Mouse (Mus musculus): Measurements from ENCODE around the gene Atp6v0a1. TPM values are rescaled to one million over a fixed set of nuclear protein-coding genes. Genes with fewer than 3 reads are reported as not detected.

The Atp6v0a1 gene
- polyA plus RNA-seq, 1 experiment from 2014 or later, result 157 TPM

GRCm38 (mm10) chr11:101031470-101031869, 22.2 kb downstream of the Atp6v0a1 start:
- Histone ChIP-seq H3K4me3 (no peak overlapping the region), H3K27ac (replicated peaks) (no peak overlapping the region), H3K36me3 (peaks cover 87% of the 10 kb centered on the region), H3K4me2 (no peak overlapping the region), H3K9me3 (no peaks in the 10 kb centered on the region), H3K4me1 (replicated peaks) (no peaks in the 10 kb centered on the region), H3K9ac (no peak overlapping the region), H3K27me3 (no peaks in the 10 kb centered on the region)
- no peak for ATAC-seq (ENCODE audit: low FRiP score, low read depth)
- WGBS, result 91% methylated on average over 1 of the region's 1 CpGs

- H3K9ac ChIP-seq, result no peak overlapping the region
- no peak overlapping the region for H3K27ac ChIP-seq (replicated peaks)
- H3K4me2 ChIP-seq, result no peak overlapping the region
- no peaks in the 10 kb centered on the region for H3K27me3 ChIP-seq
- H3K4me3 ChIP-seq, result no peak overlapping the region
- no peaks in the 10 kb centered on the region for H3K9me3 ChIP-seq
- 93% methylated on average over 17 of the region's 17 CpGs for WGBS
- ATAC-seq (ENCODE audit: low FRiP score, low read depth), result no peak
- H3K36me3 ChIP-seq, result peaks cover 89% of the 10 kb centered on the region
- H3K4me1 ChIP-seq (replicated peaks), result no peaks in the 10 kb centered on the region
Observed at GRCm38 (mm10) chr11:101033856-101034500, 24.7 kb downstream of the Atp6v0a1 start.

- no peak overlapping the region for H3K27ac ChIP-seq (replicated peaks)
- 88% methylated on average over 8 of the region's 8 CpGs for WGBS
- no peaks in the 10 kb centered on the region for H3K4me1 ChIP-seq (replicated peaks)
- peaks cover 91% of the 10 kb centered on the region for H3K36me3 ChIP-seq
- H3K4me3 ChIP-seq, result no peak overlapping the region
- no peaks in the 10 kb centered on the region for H3K27me3 ChIP-seq
- no peaks in the 10 kb centered on the region for H3K9me3 ChIP-seq
- no peak overlapping the region for H3K4me2 ChIP-seq
- ATAC-seq (ENCODE audit: low FRiP score, low read depth), result no peak
- H3K9ac ChIP-seq, result no peak overlapping the region
Observed at GRCm38 (mm10) chr11:101034614-101035327, 25.5 kb downstream of the Atp6v0a1 start.

- WGBS, result 87% methylated on average over 4 of the region's 4 CpGs
- Histone ChIP-seq H3K4me2 (no peak overlapping the region), H3K9me3 (no peaks in the 10 kb centered on the region), H3K36me3 (peaks cover 91% of the 10 kb centered on the region), H3K4me3 (no peak overlapping the region), H3K27ac (replicated peaks) (no peak overlapping the region), H3K27me3 (no peaks in the 10 kb centered on the region), H3K9ac (no peak overlapping the region), H3K4me1 (replicated peaks) (no peaks in the 10 kb centered on the region)
- no peak for ATAC-seq (ENCODE audit: low FRiP score, low read depth)
Observed at GRCm38 (mm10) chr11:101035328-101035695, 26.1 kb downstream of the Atp6v0a1 start.

- no peaks in the 10 kb centered on the region for H3K4me1 ChIP-seq (replicated peaks)
- H3K9ac ChIP-seq, result no peak overlapping the region
- no peak overlapping the region for H3K4me3 ChIP-seq
- H3K27ac ChIP-seq (replicated peaks), result no peak overlapping the region
- peaks cover 90% of the 10 kb centered on the region for H3K36me3 ChIP-seq
- 80% methylated on average over 10 of the region's 10 CpGs for WGBS
- H3K9me3 ChIP-seq, result no peaks in the 10 kb centered on the region
- no peak for ATAC-seq (ENCODE audit: low FRiP score, low read depth)
- H3K27me3 ChIP-seq, result no peaks in the 10 kb centered on the region
- H3K4me2 ChIP-seq, result no peak overlapping the region
Observed at GRCm38 (mm10) chr11:101037795-101038194, 28.5 kb downstream of the Atp6v0a1 start.

- ATAC-seq (ENCODE audit: low FRiP score, low read depth), result no peak
- Histone ChIP-seq H3K9ac (no peak overlapping the region), H3K36me3 (peaks cover 97% of the 10 kb centered on the region), H3K27ac (replicated peaks) (no peak overlapping the region), H3K27me3 (no peaks in the 10 kb centered on the region), H3K9me3 (no peaks in the 10 kb centered on the region), H3K4me3 (no peak overlapping the region), H3K4me2 (no peak overlapping the region), H3K4me1 (replicated peaks) (no peaks in the 10 kb centered on the region)
- WGBS, result 93% methylated on average over 4 of the region's 4 CpGs
Observed at GRCm38 (mm10) chr11:101045826-101046225, 36.6 kb downstream of the Atp6v0a1 start.

- H3K27ac ChIP-seq (replicated peaks), result no peak overlapping the region
- H3K9ac ChIP-seq, result no peak overlapping the region
- no peak for ATAC-seq (ENCODE audit: low FRiP score, low read depth)
- no peak overlapping the region for H3K4me2 ChIP-seq
- H3K4me3 ChIP-seq, result no peak overlapping the region
- H3K27me3 ChIP-seq, result no peaks in the 10 kb centered on the region
- WGBS, result 68% methylated on average over 9 of the region's 9 CpGs
- no peaks in the 10 kb centered on the region for H3K4me1 ChIP-seq (replicated peaks)
- no peaks in the 10 kb centered on the region for H3K9me3 ChIP-seq
- H3K36me3 ChIP-seq, result peaks cover 96% of the 10 kb centered on the region
Observed at GRCm38 (mm10) chr11:101046440-101046839, 37.2 kb downstream of the Atp6v0a1 start.

- H3K4me1 ChIP-seq (replicated peaks), result no peaks in the 10 kb centered on the region
- no peak overlapping the region for H3K4me3 ChIP-seq
- no peak overlapping the region for H3K9ac ChIP-seq
- ATAC-seq (ENCODE audit: low FRiP score, low read depth), result no peak
- WGBS, result 87% methylated on average over 3 of the region's 3 CpGs
- no peaks in the 10 kb centered on the region for H3K9me3 ChIP-seq
- no peak overlapping the region for H3K4me2 ChIP-seq
- peaks cover 98% of the 10 kb centered on the region for H3K36me3 ChIP-seq
- H3K27me3 ChIP-seq, result no peaks in the 10 kb centered on the region
- H3K27ac ChIP-seq (replicated peaks), result no peak overlapping the region
Observed at GRCm38 (mm10) chr11:101047502-101047901, 38.2 kb downstream of the Atp6v0a1 start.

GRCm38 (mm10) chr11:101050359-101050758, 41.1 kb downstream of the Atp6v0a1 start:
- Histone ChIP-seq H3K4me1 (replicated peaks) (no peaks in the 10 kb centered on the region), H3K9ac (no peak overlapping the region), H3K36me3 (peaks cover 97% of the 10 kb centered on the region), H3K9me3 (no peaks in the 10 kb centered on the region), H3K27ac (replicated peaks) (no peak overlapping the region), H3K4me2 (no peak overlapping the region), H3K27me3 (no peaks in the 10 kb centered on the region), H3K4me3 (no peak overlapping the region)
- no peak for ATAC-seq (ENCODE audit: low FRiP score, low read depth)
- 81% methylated on average over 9 of the region's 9 CpGs for WGBS

GRCm38 (mm10) chr11:101051051-101051493, 41.8 kb downstream of the Atp6v0a1 start:
- 78% methylated on average over 6 of the region's 6 CpGs for WGBS
- H3K36me3 ChIP-seq, result peaks cover 97% of the 10 kb centered on the region

GRCm38 (mm10) chr11:101051617-101052016, 42.4 kb downstream of the Atp6v0a1 start:
- H3K9me3 ChIP-seq, result no peaks in the 10 kb centered on the region
- no peaks in the 10 kb centered on the region for H3K4me1 ChIP-seq (replicated peaks)
- H3K4me3 ChIP-seq, result no peak overlapping the region
- H3K9ac ChIP-seq, result no peak overlapping the region
- no peaks in the 10 kb centered on the region for H3K27me3 ChIP-seq
- H3K36me3 ChIP-seq, result peaks cover 97% of the 10 kb centered on the region
- no peak overlapping the region for H3K4me2 ChIP-seq
- 84% methylated on average over 8 of the region's 8 CpGs for WGBS
- no peak for ATAC-seq (ENCODE audit: low FRiP score, low read depth)
- H3K27ac ChIP-seq (replicated peaks), result no peak overlapping the region

More at GRCm38 (mm10) chr11:101051051-101051493, 41.8 kb downstream of the Atp6v0a1 start:
- Histone ChIP-seq H3K4me3 (no peak overlapping the region), H3K4me1 (replicated peaks) (no peaks in the 10 kb centered on the region), H3K4me2 (no peak overlapping the region), H3K9me3 (no peaks in the 10 kb centered on the region), H3K9ac (no peak overlapping the region), H3K27ac (replicated peaks) (no peak overlapping the region), H3K27me3 (no peaks in the 10 kb centered on the region)
- ATAC-seq (ENCODE audit: low FRiP score, low read depth), result no peak

- H3K36me3 ChIP-seq, result peaks cover 89% of the 10 kb centered on the region
- no peak for ATAC-seq (ENCODE audit: low FRiP score, low read depth)
Observed at GRCm38 (mm10) chr11:101052751-101053473, 43.7 kb downstream of the Atp6v0a1 start.

More at GRCm38 (mm10) chr11:101052751-101053473, 43.7 kb downstream of the Atp6v0a1 start:
- 93% methylated on average over 10 of the region's 10 CpGs for WGBS
- Histone ChIP-seq H3K9ac (no peak overlapping the region), H3K27ac (replicated peaks) (no peak overlapping the region), H3K4me3 (no peak overlapping the region), H3K4me1 (replicated peaks) (no peaks in the 10 kb centered on the region), H3K9me3 (no peaks in the 10 kb centered on the region), H3K27me3 (no peaks in the 10 kb centered on the region), H3K4me2 (no peak overlapping the region)

Measured in hindbrain, embryonic 15.5 days (tissue).